Mouse (Mus musculus) ES-E14 (cell line): Measurements from ENCODE around the gene Flywch1.

Experiments used
- CHD2 ChIP-seq: IDR thresholded peaks from 2 replicates; pipeline ENCODE4 v1.6.1; 2014; ENCODE audit warnings: mild to moderate bottlenecking, low read depth, low read length, inconsistent platforms
- HCFC1 ChIP-seq: IDR thresholded peaks from 2 replicates; pipeline ENCODE4 v1.6.1; 2012; ENCODE audit warnings: low read length, inconsistent platforms, borderline replicate concordance; ENCODE audit not compliant: insufficient read depth
- MAFK ChIP-seq: IDR thresholded peaks from 2 replicates; pipeline ENCODE4 v1.6.1; 2014; ENCODE audit warnings: mild to moderate bottlenecking, low read depth, low read length, inconsistent platforms; ENCODE audit not compliant: insufficient read depth
- ZC3H11A ChIP-seq: IDR thresholded peaks from 2 replicates; pipeline ENCODE4 v1.6.1; 2012; ENCODE audit warnings: low read depth, mild to moderate bottlenecking, inconsistent platforms, low read length, borderline replicate concordance
- ZNF384 ChIP-seq: IDR thresholded peaks from 2 replicates; pipeline ENCODE4 v1.6.1; 2012; ENCODE audit warnings: low read depth, low read length, inconsistent platforms

- TF ChIP-seq ZNF384 (no peak), ZC3H11A (no peak), MAFK (no peak), HCFC1 (no peak), CHD2 (no peak)
Observed at GRCm38 (mm10) chr17:23791079-23791357, 19.6 kb upstream of the Flywch1 start.
